ENCODE assay signal across 12 mouse cellular contexts in the genomic region with DNA sequence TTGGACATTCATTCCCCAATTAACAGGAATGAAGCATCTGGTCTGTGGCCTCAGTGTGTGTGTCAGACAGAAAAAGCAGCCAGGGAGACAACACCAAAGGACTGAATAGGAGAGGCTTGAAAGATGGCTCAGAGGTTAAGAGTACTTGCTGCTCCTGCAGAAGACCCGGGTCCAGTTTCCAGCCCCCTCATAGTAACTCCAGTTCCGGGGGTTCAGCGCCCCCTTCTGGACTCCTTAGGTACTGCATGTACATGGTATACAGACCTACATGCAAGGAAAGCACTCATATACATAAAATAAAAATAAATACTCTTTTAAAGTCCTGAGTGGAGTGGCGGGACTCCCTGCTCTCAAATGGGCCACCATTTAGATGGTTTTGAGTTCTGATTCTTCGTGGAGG.
DNase-seq lines count a peak whose midpoint lies in the region; ATAC-seq and TF ChIP-seq lines count a peak whose summit lies in the region.
"Had no signal": no experiment of that assay in that cellular context is flagged by ENCODE, and none has a peak within 500 bp of the region (broad histone marks: within the 10 kb centered on the region; RNA-seq: fewer than 3 reads in every experiment).

No protein-coding gene starts in this region.

- peaks cover 2% of the 10 kb centered on the region; the same call in 1 of the 2 replicates for H3K27me3 ChIP-seq in heart, embryonic 11.5 days (ENCODE audit: control insufficient read depth, insufficient read depth, low read length)
- H3K27me3 ChIP-seq in liver, embryonic 14.5 days (ENCODE audit: control insufficient read depth, insufficient read depth, low read length), result no peaks in the 10 kb centered on the region
- H3K27me3 ChIP-seq in intestine, embryonic 15.5 days (replicated peaks), result no peaks in the 10 kb centered on the region; the same call in 1 of the 2 replicates

- no peaks in the 10 kb centered on the region for H3K36me3 ChIP-seq in heart, embryonic 11.5 days (ENCODE audit: control insufficient read depth, insufficient read depth, low read length)
- no peaks in the 10 kb centered on the region for H3K36me3 ChIP-seq in liver, embryonic 14.5 days (replicated peaks; ENCODE audit: control insufficient read depth, insufficient read depth, low read depth)
- H3K36me3 ChIP-seq in intestine, embryonic 15.5 days, result no peaks in the 10 kb centered on the region

- DNase-seq in heart, postnatal 4 days, result peak; percentile 21
- peak; percentile 13 for DNase-seq in right cerebral cortex, postnatal 4 days
- DNase-seq in right cerebral cortex, postnatal 10 days (ENCODE audit: low spot score in 2 of 2), result no peak
- peak in 1 of 3 experiments; percentile 4 for DNase-seq in liver, embryonic 14.5 days (ENCODE audit: low read depth in 3 of 3, low spot score in 3 of 3)
- no peak for DNase-seq in layer of hippocampus, adult 9-11 months
- DNase-seq in cerebellum, adult 9-11 months, result no peak
- DNase-seq: cerebellum, postnatal 36 days; layer of hippocampus, postnatal 36 days had no signal

- no peaks in the 10 kb centered on the region for H3K9me3 ChIP-seq in heart, embryonic 11.5 days (replicated peaks; ENCODE audit: control insufficient read depth, low read length)
- no peaks in the 10 kb centered on the region for H3K9me3 ChIP-seq in liver, embryonic 14.5 days (ENCODE audit: control insufficient read depth, low read length)
- H3K9me3 ChIP-seq in intestine, embryonic 15.5 days, result no peaks in the 10 kb centered on the region

- peak; percentile 69 for TF ChIP-seq CTCF in liver, embryonic 14.5 days (IDR thresholded peaks at IDR 0.05; ENCODE audit: low read depth)

- WGBS in heart, embryonic 11.5 days (ENCODE audit: insufficient replicate concordance), result 21% methylated on average over 5 of the region's 5 CpGs
- WGBS in liver, embryonic 14.5 days (ENCODE audit: insufficient replicate concordance), result 15% methylated on average over 5 of the region's 5 CpGs
- 25% methylated on average over 5 of the region's 5 CpGs for WGBS in intestine, embryonic 15.5 days

- H3K9ac ChIP-seq in heart, embryonic 11.5 days (ENCODE audit: low read depth, low read length), result no peak overlapping the region
- H3K9ac ChIP-seq in liver, embryonic 14.5 days (replicated peaks), result no peak overlapping the region
- H3K9ac ChIP-seq in intestine, embryonic 15.5 days, result no peak overlapping the region

- ATAC-seq in heart, embryonic 11.5 days (replicated peaks; ENCODE audit: insufficient number of reproducible peaks, low FRiP score, low TSS enrichment), result no peak
- no peak for ATAC-seq in liver, embryonic 14.5 days (ENCODE audit: insufficient read depth)
- ATAC-seq in intestine, embryonic 15.5 days, result no peak
- ATAC-seq: forebrain, embryonic 14.5 days; Patski had no signal

- no peak overlapping the region for H3K27ac ChIP-seq in heart, embryonic 11.5 days (ENCODE audit: low read depth, low read length)
- no peak overlapping the region for H3K27ac ChIP-seq in liver, embryonic 14.5 days
- no peak overlapping the region for H3K27ac ChIP-seq in intestine, embryonic 15.5 days

- no peak for TF ChIP-seq EP300 in liver, embryonic 14.5 days (IDR thresholded peaks at IDR 0.05; ENCODE audit: low read depth)

- no peaks in the 10 kb centered on the region for H3K4me1 ChIP-seq in heart, embryonic 11.5 days (ENCODE audit: control insufficient read depth, insufficient read depth, low read length)
- H3K4me1 ChIP-seq in liver, embryonic 14.5 days (replicated peaks; ENCODE audit: control insufficient read depth in 2 of 2, insufficient read depth in 2 of 2, low read length in 1 of 2), result no peaks in the 10 kb centered on the region
- H3K4me1 ChIP-seq in intestine, embryonic 15.5 days (replicated peaks), result no peaks in the 10 kb centered on the region

- H3K4me3 ChIP-seq in heart, embryonic 11.5 days (ENCODE audit: low read depth, low read length), result no peak overlapping the region
- H3K4me3 ChIP-seq in liver, embryonic 14.5 days (ENCODE audit: insufficient read depth in 1 of 2, low read depth in 2 of 2, low read length in 2 of 2), result no peak overlapping the region
- no peak overlapping the region for H3K4me3 ChIP-seq in intestine, embryonic 15.5 days (replicated peaks)

- H3K4me2 ChIP-seq in heart, embryonic 11.5 days, result no peak overlapping the region
- no peak overlapping the region for H3K4me2 ChIP-seq in liver, embryonic 14.5 days (ENCODE audit: low read depth)
- no peak overlapping the region for H3K4me2 ChIP-seq in intestine, embryonic 15.5 days (replicated peaks)

Comparison
In these comparisons a context has a peak if more than half of its experiments do, and no peak if none do; other contexts are left out.
1. DNase-seq: peak in heart, postnatal 4 days (single experiment) and right cerebral cortex, postnatal 4 days (single experiment); none in right cerebral cortex, postnatal 10 days (0 of 2), layer of hippocampus, adult 9-11 months (single experiment) and cerebellum, adult 9-11 months (single experiment).